Mouse (Mus musculus): ENCODE results near the gene Ggt1.
A peak's percentile ranks its signal among the peaks of the same experiment; 100 is the strongest.

Ggt1 gene

DNA sequence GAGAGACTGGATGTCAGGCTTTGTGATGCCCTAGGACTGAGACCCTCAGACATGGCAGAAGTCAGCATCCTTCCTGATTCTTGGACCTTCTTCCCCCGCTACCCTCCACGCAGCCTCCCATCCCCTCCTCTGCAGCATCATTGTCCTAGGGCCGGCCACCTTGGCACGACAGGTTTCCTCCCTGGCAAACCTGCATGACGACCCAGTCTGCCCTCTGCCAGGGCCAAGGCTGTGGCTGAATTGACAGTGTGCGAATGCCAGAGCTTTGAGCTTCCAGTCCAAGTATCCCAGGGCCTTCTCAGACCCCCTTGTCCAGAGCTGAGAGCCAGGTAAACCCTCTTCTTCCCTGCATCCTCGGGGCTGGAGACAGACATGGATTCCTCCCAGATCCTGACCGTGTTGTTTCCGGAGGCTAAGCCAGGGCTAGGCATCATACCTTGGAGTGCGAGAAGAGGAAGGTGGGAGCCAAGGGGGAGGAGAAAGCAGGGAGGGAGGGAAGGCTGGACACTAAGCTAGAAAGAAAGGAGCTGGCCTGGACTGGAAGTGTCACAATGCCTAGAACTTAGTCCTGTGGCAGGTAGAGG lies at the start of gene Ggt1:
Gene Ggt1, plus strand, starts transcription at position 534 of the 584 bp plus-strand sequence.
- DNase-seq (ENCODE audit: low read depth, low spot score): no peak

DNA sequence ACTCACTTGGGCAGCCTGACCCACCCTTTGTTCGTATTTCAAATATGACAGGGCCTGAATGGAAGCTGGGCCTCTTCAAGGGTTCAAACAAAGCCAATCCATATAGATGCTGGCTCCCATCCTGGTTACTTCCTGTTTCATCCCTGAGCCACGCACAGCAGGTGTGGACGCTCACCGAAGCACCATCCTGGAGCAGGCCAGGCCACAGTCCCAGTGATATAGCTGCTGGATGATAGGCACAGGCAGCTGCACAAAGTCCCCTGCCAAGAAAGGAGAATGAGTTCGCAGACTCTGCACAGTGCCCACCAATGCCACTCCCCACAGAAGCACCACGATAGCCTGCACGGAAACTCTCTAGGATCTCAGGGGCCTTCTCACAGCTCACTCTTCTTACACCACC lies 49.5 kb upstream of the Ggt1 start:
- no peak for DNase-seq (ENCODE audit: low read depth, low spot score)

DNA sequence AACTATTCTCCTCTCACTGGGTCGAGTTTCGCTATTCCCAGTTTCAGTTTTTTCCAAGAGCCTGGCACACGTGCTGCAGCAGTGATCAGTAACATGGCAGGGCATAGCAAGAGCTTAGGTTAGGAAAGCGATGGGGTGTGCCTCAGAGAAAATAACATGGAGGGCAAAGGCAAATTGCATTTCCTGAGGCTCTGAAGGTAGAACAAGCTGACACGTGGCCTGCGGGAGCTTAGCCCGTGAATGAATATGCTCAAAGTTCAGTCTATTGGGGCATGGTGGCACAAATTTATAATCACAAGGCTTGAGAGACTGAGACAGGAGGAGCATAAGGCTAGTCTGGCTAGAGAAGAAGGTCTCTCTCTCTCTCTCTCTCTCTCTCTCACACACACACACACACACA lies 48.6 kb upstream of the Ggt1 start:
- DNase-seq (ENCODE audit: low read depth, low spot score): no peak

DNA sequence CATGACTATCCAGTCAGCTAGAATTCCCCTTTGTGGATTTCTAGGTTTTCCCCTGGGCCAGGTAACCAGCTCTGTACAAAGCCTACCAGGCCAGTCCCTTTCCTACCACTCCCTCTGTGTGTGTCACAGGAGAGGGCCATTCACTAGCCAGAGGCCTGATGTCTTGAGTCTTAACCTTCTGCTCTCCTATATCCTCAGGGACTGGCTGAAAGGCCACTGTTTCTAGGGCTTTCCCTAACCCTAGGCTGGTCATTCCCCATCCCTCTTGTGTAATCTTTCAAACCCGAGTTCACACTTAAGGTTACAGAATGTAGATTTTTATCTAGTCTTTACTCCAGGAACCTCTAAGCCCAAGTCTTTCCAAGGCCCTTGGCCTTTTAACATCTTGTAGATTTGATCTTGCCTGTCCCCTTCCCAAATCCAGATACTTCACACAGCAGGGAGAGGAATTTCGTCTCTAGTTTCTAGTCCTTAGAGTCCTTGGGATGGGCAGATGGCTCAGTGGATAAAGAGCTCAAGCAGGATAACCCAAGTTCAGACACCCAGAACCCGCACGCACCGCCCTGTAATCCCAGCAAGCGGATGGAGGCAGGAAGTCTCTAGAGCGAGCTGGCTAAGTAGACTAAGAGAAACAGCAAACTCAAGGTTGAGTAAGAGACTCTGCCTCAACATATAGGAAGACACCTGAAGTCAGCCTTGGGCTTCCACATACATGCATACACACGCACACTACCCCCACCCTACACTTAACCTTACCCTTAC lies 47.9 kb upstream of the Ggt1 start:
- no peak for DNase-seq (ENCODE audit: low read depth, low spot score)

DNA sequence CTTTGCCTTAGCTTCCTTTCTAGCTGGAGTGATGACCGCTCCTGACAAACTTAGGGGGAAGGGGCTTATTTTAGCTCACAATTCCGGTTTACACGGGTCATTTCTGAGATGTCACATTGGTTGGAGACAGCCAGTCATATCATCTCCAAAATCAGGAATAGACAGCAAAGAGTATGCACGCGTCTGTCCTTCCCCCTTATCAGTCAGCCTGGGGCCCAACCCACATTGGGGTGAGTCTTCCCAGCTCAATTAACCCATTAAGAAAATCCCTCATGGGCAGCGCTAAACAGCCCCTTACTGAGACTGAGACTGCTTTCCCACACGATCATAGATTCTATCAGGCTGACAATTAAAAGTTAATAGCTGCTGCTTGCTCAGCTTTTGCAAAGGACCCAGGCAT lies 47.0 kb upstream of the Ggt1 start:
- no peak for DNase-seq (ENCODE audit: low read depth, low spot score)

DNA sequence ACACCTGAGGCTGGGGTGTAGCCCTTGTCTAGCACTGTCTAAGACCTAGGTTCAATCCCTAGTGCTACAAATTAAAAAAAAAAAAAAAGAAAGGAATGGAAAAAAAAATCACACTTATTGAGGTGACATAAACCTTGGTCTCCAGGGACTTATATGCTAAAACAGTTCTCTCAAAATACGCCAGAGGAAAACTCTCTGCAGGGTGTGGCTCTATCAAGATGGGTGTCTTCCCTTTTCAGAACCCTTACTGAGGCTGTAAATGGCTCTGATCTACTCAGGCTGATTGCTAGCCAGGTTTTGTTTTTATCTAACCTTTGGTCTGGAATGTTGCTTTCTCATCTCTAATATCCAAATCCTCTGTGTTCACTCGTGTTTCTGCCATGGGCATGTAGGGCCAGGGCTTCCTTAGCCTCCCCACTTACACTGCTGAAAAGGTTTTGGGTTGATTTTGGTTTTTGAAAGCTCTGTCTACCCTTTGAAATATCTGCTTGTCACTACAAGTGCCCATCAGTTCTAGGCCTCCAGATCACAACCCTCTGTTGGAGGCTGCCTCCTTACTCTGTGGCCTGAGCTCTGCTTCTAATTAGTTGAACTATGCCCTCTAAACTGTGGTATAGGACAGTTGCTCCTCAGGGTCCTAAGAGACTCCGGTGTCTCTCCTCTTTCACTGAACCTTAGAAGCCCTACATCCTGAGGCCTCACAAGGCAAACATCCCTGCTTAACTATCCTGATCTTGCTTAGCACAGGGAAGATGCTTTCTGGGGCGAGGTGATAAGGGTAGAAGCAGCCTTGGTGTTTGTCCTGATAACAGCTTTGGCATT lies 46.0 kb upstream of the Ggt1 start:
- no peak for DNase-seq (ENCODE audit: low read depth, low spot score)

DNA sequence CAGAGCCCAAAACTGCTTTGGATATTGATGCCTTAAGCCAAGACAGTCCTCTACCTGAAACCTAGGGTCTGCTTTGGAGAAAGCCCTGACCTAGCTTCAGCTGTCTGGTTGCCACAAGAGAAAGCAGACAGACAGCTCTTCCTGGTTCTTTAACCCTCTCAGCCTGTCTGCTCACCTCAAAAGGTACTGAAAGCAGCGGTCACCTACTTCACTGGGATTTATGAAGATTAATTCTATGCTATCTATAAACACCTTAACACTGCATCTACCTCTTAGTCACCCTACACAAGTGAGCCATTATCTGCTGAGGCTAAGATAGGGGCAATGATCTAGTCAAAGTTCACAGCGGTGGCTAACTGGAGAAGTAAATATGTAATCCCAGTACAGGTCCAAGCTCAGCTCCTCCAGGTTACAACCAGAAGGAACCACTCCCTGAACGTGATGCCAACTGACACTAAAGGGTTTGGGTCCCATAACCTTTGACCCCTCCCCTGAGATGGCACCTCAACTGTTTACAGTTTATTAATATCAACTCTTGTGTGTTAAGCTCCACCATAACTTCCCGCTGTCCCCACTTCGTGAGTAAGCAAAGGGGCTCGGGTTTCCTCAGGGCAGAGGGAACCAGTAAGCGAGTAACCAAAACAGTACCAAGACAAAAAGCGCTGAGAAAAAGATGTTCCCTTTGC lies 45.2 kb upstream of the Ggt1 start:
- no peak for DNase-seq (ENCODE audit: low read depth, low spot score)

DNA sequence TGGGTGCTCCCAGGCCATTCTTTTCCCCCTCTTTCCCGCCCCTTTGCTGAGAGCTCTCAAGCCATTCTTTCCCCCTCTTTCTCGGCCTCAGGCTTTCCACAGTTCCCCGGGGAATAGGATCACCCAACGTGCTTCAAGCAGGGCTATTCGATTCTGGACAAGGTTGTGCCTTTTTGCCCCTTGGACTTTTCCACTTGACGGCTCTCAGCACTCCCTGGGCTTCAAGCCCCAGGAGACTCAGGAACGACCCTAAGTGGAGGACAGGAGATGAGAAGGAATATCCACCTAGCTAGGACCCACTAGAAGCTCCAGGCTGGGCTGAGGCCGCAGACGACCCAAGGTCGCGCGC lies 44.7 kb upstream of the Ggt1 start:
- no peak for DNase-seq (ENCODE audit: low read depth, low spot score)

DNA sequence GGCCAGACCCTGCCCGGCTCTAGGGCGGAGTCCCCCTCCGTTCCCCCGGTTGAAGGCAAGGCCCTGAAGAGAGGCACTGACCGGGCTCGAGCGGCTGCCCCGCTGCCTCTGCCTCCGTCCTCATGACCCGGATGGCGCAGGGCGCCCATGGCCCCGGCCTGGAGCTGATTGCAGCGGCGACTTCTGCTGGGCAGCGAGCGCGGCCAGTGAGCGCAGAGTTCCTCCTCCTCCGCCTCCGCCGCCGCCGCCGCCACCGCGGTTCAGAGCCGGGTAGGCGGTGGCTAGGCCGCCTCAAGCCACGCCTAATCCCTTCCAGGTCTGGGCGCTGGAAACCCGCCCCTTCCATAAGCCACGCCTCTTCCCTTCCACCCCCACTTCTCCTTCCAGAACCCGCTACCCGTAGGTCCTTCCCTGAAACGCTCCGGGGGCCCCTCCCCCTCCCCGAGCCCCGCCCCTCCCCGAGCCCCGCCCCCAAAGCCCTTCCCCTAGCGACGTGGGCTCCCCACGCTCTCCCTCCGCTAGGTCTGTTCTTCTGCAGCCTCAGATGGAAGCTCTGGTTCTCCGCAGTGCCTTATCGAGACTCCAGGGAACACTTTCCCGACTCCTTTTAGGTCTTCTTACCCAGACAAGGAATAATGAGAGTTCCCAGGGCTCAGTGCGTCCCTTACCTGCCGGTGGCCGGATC lies 44.2 kb upstream of the Ggt1 start, which contains the start of gene Snrpd3:
Gene Snrpd3, plus strand, starts transcription at position 479 of the 685 bp plus-strand sequence.
- DNase-seq (ENCODE audit: low read depth, low spot score): peak; percentile 96

DNA sequence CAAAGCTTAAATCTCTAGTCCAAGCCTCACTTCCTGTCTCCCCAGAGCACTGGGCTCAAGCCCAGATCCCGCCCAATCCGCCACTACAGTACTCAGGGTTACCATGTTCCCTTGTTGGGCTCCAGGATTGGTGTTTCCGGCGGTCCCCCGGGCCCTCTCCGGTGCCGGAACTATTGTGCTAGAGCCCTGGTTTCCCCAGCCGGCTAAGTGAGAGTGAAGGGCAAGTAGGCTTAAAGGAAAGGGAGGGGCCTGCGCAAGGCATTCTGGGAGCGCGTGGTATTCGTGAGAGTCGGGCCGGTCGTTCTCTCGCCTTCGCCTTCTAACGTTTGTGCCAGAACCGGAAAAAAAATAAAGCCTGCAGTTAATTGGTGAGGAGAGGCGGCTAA lies 43.7 kb upstream of the Ggt1 start, which contains the start of gene Gucd1:
Gene Gucd1, minus strand, starts transcription at position 215 of the 386 bp plus-strand sequence.
- DNase-seq (ENCODE audit: low read depth, low spot score): peak; percentile 96

DNA sequence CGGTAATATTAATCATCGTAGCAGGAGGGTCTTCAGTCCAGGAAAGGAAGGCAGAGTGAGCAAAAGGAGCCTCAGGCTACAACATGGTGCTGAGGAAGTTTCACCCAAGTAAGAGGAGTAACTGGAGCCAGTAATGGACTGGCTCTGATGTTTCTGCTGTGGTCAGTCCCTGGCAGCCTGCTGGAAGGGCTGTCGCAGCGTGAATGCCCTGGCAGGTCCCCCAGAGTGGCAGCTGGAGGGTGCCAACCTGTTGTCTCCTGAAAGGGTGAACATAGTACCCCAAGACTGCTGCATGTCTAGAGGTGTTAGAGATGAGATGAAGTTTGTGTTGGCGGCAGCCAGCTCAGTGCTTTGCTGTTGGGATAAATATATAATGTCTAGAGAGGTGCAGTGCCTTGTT lies 40.8 kb upstream of the Ggt1 start:
- no peak for DNase-seq (ENCODE audit: low read depth, low spot score)

DNA sequence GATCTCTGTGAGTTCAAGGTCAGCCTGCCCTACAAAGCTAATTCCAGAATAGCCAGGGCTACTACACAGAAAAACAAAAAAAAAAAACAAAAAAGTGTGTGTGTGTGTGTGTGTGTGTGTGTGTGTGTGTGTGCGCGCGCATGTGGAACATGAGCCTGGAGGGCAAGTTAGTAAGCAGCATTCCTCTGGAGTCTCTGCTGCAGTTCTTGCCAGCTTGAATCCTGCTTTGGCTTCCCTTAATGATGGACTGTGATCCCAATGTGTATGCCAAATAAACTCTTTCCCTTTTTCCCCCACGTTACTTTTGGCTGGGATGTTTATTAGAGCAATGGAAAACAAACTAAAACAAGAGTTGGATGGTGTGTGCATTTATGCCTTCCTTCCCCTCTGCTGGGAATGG lies 39.8 kb upstream of the Ggt1 start:
- no peak for DNase-seq (ENCODE audit: low read depth, low spot score)

DNA sequence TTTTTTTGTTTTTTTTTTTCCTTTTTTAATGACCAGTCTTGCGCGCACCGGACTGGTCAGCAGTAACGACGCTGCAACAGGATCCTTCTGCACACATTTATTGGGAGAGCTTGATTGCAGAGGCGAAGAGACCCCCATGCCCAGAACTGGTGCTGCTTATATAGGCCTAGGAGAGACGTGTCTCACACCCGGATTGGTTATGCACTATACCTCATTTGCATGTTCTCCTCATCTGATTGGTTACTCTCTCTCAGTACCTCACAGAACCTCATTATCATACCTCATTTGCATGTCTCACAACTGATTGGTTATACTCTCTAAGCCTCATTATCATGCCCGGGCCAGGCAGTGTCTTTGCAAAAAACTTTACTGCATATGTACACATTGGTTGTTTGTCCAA lies 36.0 kb upstream of the Ggt1 start:
- peak; percentile 44 for DNase-seq (ENCODE audit: low read depth, low spot score)

DNA sequence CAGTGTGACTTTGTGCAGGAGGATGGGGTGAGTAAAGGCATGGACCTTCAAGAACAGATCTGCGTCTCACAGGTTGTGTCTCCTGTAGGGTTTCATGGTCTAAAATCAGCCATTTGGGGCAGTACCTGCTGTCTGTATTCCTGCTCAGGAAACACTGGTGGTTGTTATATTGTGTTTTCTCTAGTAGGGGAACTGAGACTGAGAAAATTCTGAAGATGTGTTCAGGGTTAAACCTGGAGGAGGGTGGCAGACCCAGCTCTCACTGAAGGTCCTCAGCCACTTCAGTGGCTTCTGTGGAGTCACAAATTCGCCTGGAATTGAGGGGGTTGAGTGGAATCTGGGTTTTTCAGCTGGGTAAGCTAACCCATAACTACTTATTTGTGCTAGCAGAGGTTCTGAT lies 31.1 kb upstream of the Ggt1 start:
- DNase-seq (ENCODE audit: low read depth, low spot score): no peak

DNA sequence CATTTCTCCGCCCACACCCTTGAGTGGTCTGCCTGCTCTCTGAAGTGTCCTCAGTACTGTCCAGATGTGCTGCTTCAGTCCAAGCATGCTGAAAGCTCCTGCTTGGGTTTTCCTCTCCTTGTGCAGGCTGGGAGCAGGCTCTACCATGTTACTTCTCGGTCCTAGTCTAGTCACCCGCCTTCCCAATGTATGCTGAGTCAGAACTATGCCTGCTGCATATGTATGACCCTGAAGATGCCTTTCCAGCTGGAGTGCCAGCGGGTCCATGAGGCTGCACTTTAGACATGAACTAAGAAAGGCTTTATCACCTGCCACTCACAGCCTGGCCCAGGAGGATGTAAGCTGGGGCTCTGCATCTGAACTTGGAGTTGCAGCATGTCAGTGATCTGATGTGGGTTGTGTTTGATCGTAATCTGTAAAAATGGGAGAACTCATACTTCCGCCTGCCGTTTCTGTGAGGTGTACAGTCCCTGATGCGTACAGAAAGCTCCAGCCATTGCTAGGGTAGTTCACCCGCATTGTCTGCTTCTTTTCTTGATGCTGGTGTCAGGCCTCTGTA lies 29.8 kb upstream of the Ggt1 start:
- DNase-seq (ENCODE audit: low read depth, low spot score): no peak

DNA sequence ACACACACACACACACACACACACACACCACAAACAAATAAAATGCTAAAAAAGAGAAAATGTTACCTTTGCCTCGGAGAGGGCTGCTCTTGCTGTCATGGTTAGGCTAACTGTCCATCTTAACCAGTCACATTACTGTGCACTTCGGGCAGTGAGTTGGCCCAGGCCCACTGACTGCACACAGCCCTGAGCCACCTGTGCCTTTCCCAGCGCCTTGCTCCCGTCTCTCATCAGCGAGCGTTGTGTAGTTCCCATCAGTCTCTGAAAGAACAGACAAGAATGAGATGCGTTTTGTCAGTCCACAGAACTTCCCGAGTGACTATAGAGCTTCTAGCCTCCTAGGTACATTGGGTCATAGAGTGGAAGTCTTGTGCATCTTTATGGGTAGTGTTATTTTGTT lies 27.2 kb upstream of the Ggt1 start:
- no peak for DNase-seq (ENCODE audit: low read depth, low spot score)

DNA sequence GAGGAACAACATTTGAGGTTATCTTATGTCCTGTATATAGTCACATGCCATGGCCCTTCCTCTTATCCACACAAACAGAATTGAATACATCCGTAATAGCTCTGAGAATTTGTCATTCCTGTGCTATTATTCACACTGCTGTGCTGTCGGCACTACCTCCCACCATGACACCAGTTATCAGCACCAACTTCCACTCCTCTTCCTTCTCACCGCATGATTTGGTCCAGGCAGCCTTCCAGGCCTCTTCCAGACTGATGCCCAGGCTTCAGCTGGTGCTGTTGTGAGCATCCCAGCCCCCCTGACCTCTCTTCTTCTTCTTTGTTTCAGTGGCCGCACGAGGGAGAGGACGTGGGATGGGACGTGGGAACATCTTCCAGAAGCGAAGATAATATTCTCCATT lies 26.5 kb upstream of the Ggt1 start:
- DNase-seq (ENCODE audit: low read depth, low spot score): no peak

DNA sequence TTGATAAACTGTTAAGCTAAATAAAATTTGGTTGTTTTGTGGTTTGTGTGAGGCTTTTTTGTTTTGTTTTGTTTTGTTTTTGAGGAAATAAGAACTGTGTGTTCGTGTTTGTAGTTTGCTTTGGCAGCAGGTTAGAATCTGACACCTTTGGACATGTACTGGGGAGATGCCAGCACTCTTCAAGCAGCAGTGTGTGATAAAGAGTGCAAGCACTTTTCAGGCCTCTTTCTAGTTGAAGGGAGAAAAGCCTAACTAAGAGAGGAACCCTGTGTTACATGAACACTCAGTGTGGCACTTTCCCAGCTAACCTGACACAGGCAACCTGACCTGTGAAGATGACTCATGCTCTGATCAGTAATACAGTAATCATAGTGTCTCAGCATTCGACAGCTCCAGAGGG lies 26.0 kb upstream of the Ggt1 start:
- DNase-seq (ENCODE audit: low read depth, low spot score): no peak

DNA sequence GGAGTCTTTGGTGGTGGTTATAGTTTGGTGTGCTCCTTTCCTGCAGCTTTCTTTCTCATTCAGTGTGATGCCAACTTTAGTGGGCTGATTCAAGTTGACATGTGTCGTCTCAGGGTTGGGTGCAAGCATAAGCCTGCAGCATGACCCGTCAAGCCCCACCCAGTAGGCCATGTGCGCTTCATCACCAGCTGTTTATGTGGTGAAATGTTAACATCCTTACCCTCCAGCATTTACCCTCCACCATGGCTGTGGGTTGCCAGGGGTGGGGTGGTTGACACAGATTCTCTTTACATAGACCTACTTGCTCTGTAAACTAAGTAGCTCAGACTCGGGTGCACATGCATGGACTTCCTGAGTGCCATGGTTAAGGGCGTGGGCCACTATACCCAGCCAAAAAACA lies 25.3 kb upstream of the Ggt1 start:
- DNase-seq (ENCODE audit: low read depth, low spot score): no peak

DNA sequence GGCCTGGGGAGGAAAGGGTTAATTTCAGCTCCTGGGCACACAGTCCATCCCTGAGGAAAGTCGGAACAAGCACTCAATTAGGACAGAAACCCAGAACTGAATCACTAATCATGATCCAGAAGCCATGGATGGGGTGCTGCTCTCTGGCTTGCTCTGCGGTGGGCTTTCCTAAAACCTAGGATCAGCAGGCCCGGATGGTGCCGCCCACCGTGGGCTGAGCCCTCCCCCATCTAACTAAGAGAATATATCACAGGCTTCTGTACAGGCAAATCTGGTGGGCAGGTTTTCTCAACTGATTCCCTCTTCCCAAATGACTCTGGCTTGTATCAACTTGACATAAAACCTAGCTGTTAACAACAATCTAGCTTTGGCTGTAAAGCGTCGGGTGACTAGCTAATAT lies 13.5 kb upstream of the Ggt1 start:
- DNase-seq (ENCODE audit: low read depth, low spot score): no peak

DNA sequence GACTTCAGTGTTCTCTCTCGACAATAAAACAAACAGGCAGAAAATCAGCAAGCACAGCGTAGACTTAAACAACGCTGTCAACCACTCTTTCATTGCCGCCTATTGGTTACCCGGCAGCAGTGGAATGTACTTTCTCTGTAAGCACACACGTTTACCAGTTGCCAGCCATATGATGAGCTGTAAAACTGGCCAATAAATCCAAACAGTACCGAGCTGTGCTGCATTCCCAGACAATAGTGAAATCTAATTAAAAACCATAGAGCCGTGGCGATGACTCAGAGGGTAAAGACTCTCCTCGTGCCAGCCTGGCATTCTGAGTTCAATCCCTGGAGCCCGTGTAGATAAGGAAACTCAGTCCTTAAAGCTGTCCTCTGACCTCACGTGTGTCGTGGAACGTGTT lies 12.9 kb upstream of the Ggt1 start:
- DNase-seq (ENCODE audit: low read depth, low spot score): no peak

All from ES-CJ7 (cell line).